Mouse (Mus musculus) layer of hippocampus, adult 8-10 months (tissue): ENCODE data around the gene Tenm4. TPM values are rescaled to one million over a fixed set of nuclear protein-coding genes. Genes with fewer than 3 reads are reported as not detected.

Source experiments
- DNase-seq, 2 experiments: peaks; one replicate each; pipeline ENCODE4 v3.0.0; 2022; ENCODE audit warnings: low spot score in 2 of 2
- total RNA-seq, 4 experiments: library from RNA; stranded (reverse); gene quantifications; 2 replicates each; pipeline ENCODE4 v1.2.4; 2022

The Tenm4 gene
- total RNA-seq, 4 experiments from 2014 or later, result 128 to 134 (median 132) TPM

DNA sequence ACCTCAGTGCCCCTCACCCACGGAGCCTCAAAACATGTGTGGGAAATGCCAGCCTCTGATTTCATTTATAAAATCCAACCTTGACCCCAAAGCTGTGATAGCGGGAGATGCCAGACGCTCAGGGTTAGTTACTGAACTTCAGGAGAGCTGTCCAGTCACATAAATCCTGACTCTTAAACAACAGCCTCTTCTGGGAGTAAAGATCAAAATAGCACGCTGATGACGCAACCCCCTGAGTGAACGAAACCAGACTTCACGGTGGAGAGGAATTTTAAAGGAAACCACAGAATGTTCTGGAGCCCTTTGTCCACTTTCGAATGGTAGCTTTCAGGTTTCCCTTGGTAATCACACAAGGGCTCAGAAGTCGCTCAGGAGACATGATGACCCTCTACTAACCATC lies 630.3 kb downstream of the Tenm4 start:
- DNase-seq, result no peak

DNA sequence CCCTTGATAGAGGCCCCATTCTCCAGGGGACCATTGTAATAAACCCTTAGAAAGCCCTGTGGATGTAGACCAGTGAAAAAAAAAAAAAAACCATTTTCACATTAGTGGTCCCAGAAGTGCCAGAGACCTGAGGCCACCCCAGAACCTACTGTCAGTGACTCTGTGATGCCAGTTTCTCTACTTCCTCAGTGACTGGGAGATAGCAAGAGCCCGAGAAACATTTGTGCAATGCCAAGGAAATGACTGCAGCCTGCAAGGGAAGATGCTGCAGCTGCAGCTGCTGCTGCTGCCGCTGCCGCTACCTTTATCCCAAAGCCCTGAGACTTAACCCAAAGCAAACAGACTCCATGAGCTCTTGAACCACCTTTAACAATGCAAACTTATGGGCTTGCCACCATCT lies 631.2 kb downstream of the Tenm4 start:
- DNase-seq, result no peak

DNA sequence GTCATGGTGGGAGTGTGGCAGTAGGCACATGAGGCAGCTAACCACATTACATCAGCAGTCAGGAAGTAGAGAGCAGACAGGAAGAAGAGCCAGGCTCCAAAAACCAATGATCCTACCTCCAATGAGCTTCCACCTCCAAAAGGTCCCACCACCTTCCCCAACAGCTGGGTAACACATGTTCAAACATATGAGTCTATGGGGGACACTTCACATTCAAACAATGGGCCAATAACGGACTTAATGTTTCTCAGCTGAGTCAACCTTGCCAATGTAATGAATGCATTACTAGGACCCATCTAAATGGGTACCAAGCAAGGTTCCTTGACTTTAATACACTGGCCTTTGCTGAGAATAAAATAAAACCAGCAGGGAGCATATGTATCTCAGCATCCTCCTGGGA lies 635.5 kb downstream of the Tenm4 start:
- no peak for DNase-seq

DNA sequence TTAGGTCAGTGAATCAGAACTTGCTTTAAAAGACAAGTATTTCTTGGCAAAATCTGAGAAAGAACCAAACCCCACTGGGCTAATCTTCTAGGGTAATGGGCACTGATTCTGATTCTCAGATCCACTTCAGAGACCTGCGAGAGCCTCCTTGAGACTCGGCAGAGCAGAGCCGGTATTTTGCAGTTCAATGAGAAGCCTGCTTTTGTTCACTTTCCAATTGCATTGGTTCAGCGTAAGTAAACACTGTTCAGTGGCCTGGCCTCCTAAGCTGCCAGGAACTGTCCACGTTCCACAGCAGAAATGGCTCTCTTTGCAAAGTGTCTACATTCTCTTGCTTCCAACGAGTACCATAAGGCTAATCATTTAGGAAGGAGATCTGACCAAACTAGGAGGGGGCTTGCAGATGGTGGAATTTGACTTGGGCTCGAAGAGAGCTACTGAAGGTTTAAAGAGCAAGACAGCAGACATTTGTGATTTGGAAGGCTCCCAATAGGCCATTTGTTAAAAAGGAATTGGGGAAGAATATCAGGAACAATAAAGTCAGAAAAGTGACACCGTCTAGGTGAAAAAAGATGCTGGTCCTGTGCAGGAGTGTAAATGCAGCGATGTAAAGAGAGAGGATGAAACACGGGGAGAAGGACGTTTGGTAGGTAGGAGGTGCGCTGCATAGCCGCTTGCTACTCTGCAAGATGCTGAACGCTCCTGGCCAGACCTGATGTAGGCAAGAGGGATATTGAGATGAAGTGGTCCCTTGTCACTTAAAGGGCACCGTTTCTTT lies 636.4 kb downstream of the Tenm4 start:
- DNase-seq, result no peak

DNA sequence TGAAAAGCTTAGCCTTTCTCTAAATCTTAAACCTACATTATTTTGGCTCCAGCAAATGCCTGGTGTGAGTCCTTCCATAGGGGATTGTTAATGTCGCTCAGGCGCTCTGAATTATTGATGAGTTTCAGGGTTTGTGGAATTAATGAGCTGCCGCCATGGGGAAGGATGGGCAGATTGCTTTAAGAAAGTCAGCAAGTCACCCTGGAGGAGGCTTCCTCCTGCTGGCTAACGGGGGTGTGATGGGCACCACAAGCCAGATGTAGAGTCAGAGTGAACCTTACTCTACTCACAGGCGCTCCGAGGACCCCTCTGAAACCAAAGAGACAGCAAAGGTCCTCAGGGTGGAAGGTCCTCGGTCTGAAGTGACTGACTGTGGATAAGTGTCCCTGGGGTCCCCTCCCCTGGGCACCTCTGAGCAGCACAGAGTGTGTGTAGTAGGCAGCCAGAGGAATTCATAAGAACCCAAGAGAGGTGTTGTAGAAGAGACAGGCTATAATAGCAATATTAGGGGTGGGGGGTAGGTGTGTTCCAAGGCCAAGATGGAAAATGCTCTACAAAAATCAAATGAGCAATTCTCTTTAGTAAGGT lies 637.1 kb downstream of the Tenm4 start:
- DNase-seq, result no peak

GRCm38 (mm10) chr7:96811691-96812090 lies 640.6 kb downstream of the Tenm4 start:
- DNase-seq, result no peak

- DNase-seq, result no peak
Measured at GRCm38 (mm10) chr7:96813036-96813435, 642.0 kb downstream of the Tenm4 start.

GRCm38 (mm10) chr7:96813497-96814400 lies 642.7 kb downstream of the Tenm4 start:
- no peak for DNase-seq

GRCm38 (mm10) chr7:96814581-96814980 lies 643.5 kb downstream of the Tenm4 start:
- DNase-seq, result no peak

GRCm38 (mm10) chr7:96817030-96817674 lies 646.1 kb downstream of the Tenm4 start:
- peak in 1 of 2 experiments; percentile 25 for DNase-seq

DNA sequence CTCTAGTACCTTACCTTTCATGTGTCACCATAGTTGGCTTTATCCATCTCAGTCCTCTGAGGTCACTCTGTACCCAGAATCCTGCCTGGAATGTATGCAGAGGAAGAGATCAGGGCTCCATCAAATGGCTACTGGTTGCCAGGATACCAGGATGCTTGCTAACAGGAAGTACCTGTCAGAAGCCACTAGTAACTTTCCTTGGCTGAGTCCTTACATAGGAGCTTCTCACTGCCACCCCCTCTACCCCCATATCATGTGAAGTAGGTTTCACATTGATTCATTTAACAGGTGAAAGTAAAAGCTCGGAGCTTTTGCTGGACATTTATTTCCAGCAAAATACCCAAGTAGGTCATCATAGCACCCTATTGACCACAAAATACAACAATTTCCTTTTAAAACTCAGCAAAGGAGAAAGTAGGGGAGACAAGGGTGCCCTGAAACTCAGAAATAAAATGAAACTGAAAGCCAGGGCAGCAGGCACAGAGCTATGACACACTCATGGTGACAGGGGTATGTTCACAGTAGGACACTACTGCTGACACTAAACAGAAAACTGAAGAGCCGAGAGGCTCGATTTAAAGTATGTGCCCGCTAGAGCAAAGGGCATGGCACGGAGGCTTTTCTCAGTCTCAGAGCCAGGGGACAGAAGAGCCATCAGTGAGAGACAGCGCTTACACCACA lies 647.3 kb downstream of the Tenm4 start:
- DNase-seq, result no peak

- no peak for DNase-seq
Measured at GRCm38 (mm10) chr7:96819538-96819937, 648.5 kb downstream of the Tenm4 start.

- no peak for DNase-seq
Measured at GRCm38 (mm10) chr7:96820343-96820742, 649.3 kb downstream of the Tenm4 start.

DNA sequence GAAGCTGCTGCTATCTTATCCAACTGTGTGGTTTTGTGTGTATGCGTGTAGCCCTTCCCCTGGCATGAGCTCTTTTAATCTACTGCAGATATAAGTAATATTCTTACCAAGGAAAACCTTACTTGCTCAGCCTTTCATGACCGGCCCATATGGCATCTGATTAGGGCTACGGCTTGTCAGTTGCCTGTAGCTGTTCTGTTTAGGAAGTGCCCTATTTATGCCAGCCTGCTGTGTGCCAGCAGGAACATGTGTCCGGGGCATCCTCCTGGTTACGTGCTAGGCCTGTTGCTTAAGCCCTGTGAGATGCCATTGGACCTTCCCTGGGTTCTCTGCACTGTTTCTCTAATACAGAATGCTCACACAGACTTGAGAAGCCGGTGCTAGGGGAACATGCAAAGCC lies 655.1 kb downstream of the Tenm4 start:
- no peak for DNase-seq

DNA sequence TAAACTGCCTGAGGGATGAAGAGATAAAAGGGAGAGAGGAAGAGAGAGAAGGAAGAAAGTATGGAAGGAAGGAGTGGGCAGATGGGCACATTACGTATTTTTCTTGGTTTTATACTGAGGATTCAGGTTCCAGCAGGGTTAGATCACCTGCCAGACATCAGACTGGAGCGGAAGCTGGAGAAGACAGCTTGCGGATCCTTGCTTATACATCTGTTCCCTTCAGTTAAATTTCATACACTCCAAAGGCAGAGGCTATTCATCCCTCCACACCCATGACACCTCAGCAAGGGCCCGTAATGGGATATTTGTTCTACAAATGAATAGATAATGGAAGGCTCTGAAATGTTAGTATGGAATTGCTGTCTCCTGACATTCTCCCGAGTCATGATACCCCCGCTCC lies 655.6 kb downstream of the Tenm4 start:
- no peak for DNase-seq

- DNase-seq, result peak; percentile 28 to 42
Measured at GRCm38 (mm10) chr7:96832551-96832950, 661.5 kb downstream of the Tenm4 start.

DNA sequence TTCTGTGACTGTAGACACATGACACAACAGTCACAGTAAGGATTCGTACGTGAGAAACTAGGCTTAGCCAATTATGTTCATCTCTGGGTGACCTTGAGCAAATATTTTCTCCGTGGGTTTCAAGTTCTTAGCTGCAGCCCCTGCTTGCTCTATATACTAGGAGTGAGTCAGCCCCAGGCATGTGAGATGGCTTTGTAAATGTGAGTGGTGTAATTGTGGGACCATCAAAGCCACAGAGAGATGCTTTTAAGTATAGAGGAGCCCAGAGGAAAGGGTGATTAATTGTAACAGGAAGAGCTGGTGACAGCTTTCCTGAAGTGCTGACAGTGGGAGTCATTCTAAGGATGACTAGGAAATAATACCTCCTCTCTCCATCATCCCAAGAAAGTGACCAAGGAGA lies 662.0 kb downstream of the Tenm4 start:
- no peak for DNase-seq

DNA sequence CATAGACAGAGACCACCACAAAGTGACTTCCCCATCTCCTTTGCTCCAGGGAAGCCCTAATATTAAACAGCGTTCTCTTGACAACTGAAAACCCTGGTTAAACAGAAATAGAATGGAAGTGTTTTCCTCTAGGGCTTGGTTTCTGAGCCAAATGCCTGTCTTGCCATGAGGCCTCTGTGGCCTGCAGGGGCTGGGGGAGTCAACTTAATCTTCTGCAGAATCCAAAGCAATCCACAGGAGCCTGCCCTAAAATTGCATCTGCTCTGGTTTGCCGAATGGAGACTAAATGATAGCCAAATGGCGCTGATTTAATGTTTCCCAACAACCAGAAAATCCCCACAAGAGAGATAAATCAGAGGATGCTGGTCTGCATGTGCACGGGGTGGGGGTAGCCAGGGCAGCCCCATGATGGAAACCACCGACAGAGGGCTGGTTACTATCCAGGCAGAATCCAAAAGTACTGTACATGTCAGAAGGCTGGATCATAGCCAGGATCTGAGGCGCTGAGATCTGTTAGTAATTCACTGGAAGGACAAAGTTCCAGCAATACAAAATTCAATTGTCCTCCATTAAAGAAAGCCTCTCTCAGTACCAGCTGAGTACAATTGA lies 663.7 kb downstream of the Tenm4 start:
- DNase-seq, result peak in 1 of 2 experiments; percentile 52

GRCm38 (mm10) chr7:96835313-96835712 lies 664.3 kb downstream of the Tenm4 start:
- DNase-seq, result no peak

GRCm38 (mm10) chr7:96838271-96838841 lies 667.3 kb downstream of the Tenm4 start:
- DNase-seq, result peak in 1 of 2 experiments; percentile 24
